Mouse (Mus musculus) bone marrow macrophage, adult 2 months (primary cell): ENCODE measurements around the gene Sycn.

Experiments
- CTCF ChIP-seq: IDR thresholded peaks from 2 replicates; pipeline ENCODE4 v1.5.1; 2012; ENCODE audit warnings: low read depth, mild to moderate bottlenecking, low read length, moderate library complexity
- POLR2A ChIP-seq: IDR thresholded peaks from 2 replicates; pipeline ENCODE4 v1.6.1; 2012; ENCODE audit warnings: mild to moderate bottlenecking, low read depth, low read length, borderline replicate concordance

DNA sequence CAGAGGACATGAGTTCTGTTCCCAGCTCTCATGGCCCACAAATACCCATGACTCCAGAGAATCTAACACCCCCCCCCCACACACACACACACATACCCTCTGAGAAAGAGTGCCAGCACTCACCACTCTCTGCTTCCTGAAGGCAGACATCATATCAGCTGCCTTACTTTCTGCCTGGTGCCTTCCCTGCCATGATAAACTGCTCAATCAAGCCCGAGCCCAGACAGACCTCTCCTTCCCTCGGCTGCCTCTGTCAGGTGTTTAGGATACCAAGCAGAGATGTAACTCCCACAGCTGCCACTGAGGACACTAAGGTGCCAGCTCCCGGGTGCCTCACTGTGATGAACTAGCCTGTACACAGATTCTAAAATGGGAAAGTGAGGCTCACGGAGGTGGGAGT lies 43.8 kb downstream of the Sycn start:
- TF ChIP-seq CTCF (no peak), POLR2A (no peak)
